Mouse (Mus musculus) CH12.LX (cell line): Measurements from ENCODE around the gene Tsnax. TPM values are rescaled to one million over a fixed set of nuclear protein-coding genes. Genes with fewer than 3 reads are reported as not detected.

Source experiments
- DNase-seq: peaks from one replicate; pipeline ENCODE4 v3.0.0-alpha.2; 2013; ENCODE audit errors: extremely low read depth
- H3K27ac ChIP-seq: 2 replicates; pipeline ENCODE4 v1.5.1; 2012; ENCODE audit warnings: low read depth, mild to moderate bottlenecking, control low read depth, moderate library complexity; ENCODE audit not compliant: insufficient read depth
- H3K27me3 ChIP-seq: replicated peaks from 2 replicates; pipeline ENCODE3; 2012; ENCODE audit warnings: inconsistent platforms
- H3K36me3 ChIP-seq, 2 experiments: replicated peaks in 1 of 2; 2 replicates each; pipeline versions ENCODE3 to v1.6.1; 2012; ENCODE audit warnings: inconsistent platforms in 1 of 2, low read length in 1 of 2, mild to moderate bottlenecking in 1 of 2, mixed read lengths in 1 of 2, moderate library complexity in 1 of 2; ENCODE audit not compliant: control insufficient read depth in 1 of 2, insufficient read depth in 1 of 2
- H3K4me1 ChIP-seq, 2 experiments: 2 replicates each; pipeline ENCODE4 v1.6.1; 2012; ENCODE audit warnings: inconsistent platforms in 1 of 2, moderate library complexity in 1 of 2; ENCODE audit not compliant: insufficient read depth in 2 of 2, control insufficient read depth in 1 of 2
- H3K4me2 ChIP-seq: 2 replicates; pipeline ENCODE4 v1.6.1; 2012; ENCODE audit warnings: low read depth, mild to moderate bottlenecking, control low read depth; ENCODE audit not compliant: poor library complexity, insufficient read depth, severe bottlenecking
- H3K4me3 ChIP-seq, 3 experiments: fragments of 150-350 bp in 1 of 3; sonication (generic) in 1 of 3; replicated peaks in 1 of 3; 2 replicates each; pipeline versions ENCODE3 to v1.5.1; 2011 to 2012; ENCODE audit warnings: low read depth in 2 of 3, low read length in 2 of 3, mild to moderate bottlenecking in 2 of 3, moderate library complexity in 2 of 3, control low read depth in 1 of 3, improper control_type of control experiment in 1 of 3, inconsistent platforms in 1 of 3, mixed read lengths in 1 of 3; ENCODE audit not compliant: poor library complexity in 1 of 3
- H3K79me2 ChIP-seq: replicated peaks from 2 replicates; pipeline ENCODE4 v1.6.1; 2012; ENCODE audit warnings: mild to moderate bottlenecking, moderate library complexity; ENCODE audit not compliant: control insufficient read depth, poor library complexity, insufficient read depth, severe bottlenecking; ENCODE audit errors: extremely low read depth
- H3K9ac ChIP-seq: 2 replicates; pipeline ENCODE4 v1.6.1; 2012; ENCODE audit warnings: low read depth, mild to moderate bottlenecking, control low read depth, moderate library complexity; ENCODE audit not compliant: insufficient read depth
- H3K9me3 ChIP-seq: replicated peaks from 2 replicates; pipeline ENCODE3; 2012; ENCODE audit warnings: low read length, inconsistent platforms, mixed read lengths
- CHD1 ChIP-seq: IDR thresholded peaks from 2 replicates; pipeline ENCODE4 v1.6.1; 2012; ENCODE audit warnings: low read depth, low read length, improper control_type of control experiment, inconsistent platforms
- CHD2 ChIP-seq: IDR thresholded peaks from 2 replicates; pipeline ENCODE4 v1.6.1; 2011; ENCODE audit warnings: low read length, improper control_type of control experiment
- ETS1 ChIP-seq: conservative IDR thresholded peaks from 2 replicates; pipeline ENCODE4 v1.6.1; 2012; ENCODE audit warnings: low read depth, mild to moderate bottlenecking, inconsistent platforms, low read length, improper control_type of control experiment, moderate library complexity
- GABPA ChIP-seq: IDR thresholded peaks from 2 replicates; pipeline ENCODE4 v1.6.1; 2012; ENCODE audit warnings: low read depth, low read length, improper control_type of control experiment, inconsistent platforms; ENCODE audit not compliant: insufficient replicate concordance
- IRF4 ChIP-seq: IDR thresholded peaks from 2 replicates; pipeline ENCODE4 v1.6.1; 2014; ENCODE audit warnings: low read depth, mild to moderate bottlenecking, inconsistent platforms, low read length, improper control_type of control experiment
- JUN ChIP-seq: IDR thresholded peaks from 2 replicates; pipeline ENCODE4 v1.6.1; 2011; ENCODE audit warnings: low read depth, mild to moderate bottlenecking, low read length, improper control_type of control experiment, moderate library complexity; ENCODE audit not compliant: insufficient read depth
- KAT2A ChIP-seq: IDR thresholded peaks from 2 replicates; pipeline ENCODE4 v1.6.1; 2012; ENCODE audit warnings: low read length, improper control_type of control experiment, inconsistent platforms; ENCODE audit not compliant: insufficient replicate concordance
- MAFK ChIP-seq: IDR thresholded peaks from 2 replicates; pipeline ENCODE4 v1.6.1; 2011; ENCODE audit warnings: low read length, improper control_type of control experiment; ENCODE audit not compliant: insufficient replicate concordance
- MAZ ChIP-seq: IDR thresholded peaks from 2 replicates; pipeline ENCODE4 v1.6.1; 2012; ENCODE audit warnings: low read depth, mild to moderate bottlenecking, inconsistent platforms, low read length, improper control_type of control experiment, moderate library complexity
- MXI1 ChIP-seq: IDR thresholded peaks from 2 replicates; pipeline ENCODE4 v1.6.1; 2011; ENCODE audit warnings: mild to moderate bottlenecking, low read depth, low read length, improper control_type of control experiment
- NELFE ChIP-seq: IDR thresholded peaks from 2 replicates; pipeline ENCODE4 v1.6.1; 2011; ENCODE audit warnings: low read depth, low read length, improper control_type of control experiment
- PAX5 ChIP-seq: IDR thresholded peaks from 2 replicates; pipeline ENCODE4 v1.6.1; 2012; ENCODE audit warnings: low read length, inconsistent platforms, mixed read lengths
- RAD21 ChIP-seq: IDR thresholded peaks from 2 replicates; pipeline ENCODE4 v1.6.1; 2011; ENCODE audit warnings: low read depth, mild to moderate bottlenecking, low read length, improper control_type of control experiment, moderate library complexity
- RCOR1 ChIP-seq: conservative IDR thresholded peaks from 2 replicates; pipeline ENCODE4 v1.6.1; 2012; ENCODE audit warnings: low read depth, mild to moderate bottlenecking, inconsistent platforms, low read length, improper control_type of control experiment
- SIN3A ChIP-seq: IDR thresholded peaks from 2 replicates; pipeline ENCODE4 v1.6.1; 2012; ENCODE audit warnings: low read length, improper control_type of control experiment, inconsistent platforms
- ZKSCAN1 ChIP-seq: IDR thresholded peaks from 2 replicates; pipeline ENCODE4 v1.6.1; 2012; ENCODE audit warnings: low read depth, inconsistent platforms, low read length, improper control_type of control experiment, borderline replicate concordance
- ZNF384 ChIP-seq: IDR thresholded peaks from 2 replicates; pipeline ENCODE4 v1.6.1; 2012; ENCODE audit warnings: low read depth, low read length, improper control_type of control experiment, inconsistent platforms
- dilution Hi-C: fragments of 300-500 bp; cut with MboI; formaldehyde crosslinking; loops from 2 replicates; pipeline ENCODE4 v1.14.3; 2020; ENCODE audit warnings: low sequenced_read_pairs; ENCODE audit not compliant: extremely low pct_unique_long_range_greater_than_20kb, extremely low pct_ligation_motif_present
- in situ Hi-C: fragments of 300-500 bp; cut with MboI; formaldehyde crosslinking; loops from 3 replicates; pipeline ENCODE4 v1.14.3; 2019; ENCODE audit warnings: low sequenced_read_pairs, low pct_ligation_motif_present, low pct_unique_long_range_greater_than_20kb, mixed read lengths
- polyA plus RNA-seq: library from polyadenylated mRNA; unstranded; fragments of >175 nt; gene quantifications from 2 replicates; pipeline ENCODE4 v1.2.1, GENCODE M21; 2012; ENCODE audit warnings: low read depth; ENCODE audit not compliant: insufficient read length
- total RNA-seq, 2 experiments: library from RNA; depleted of rRNA; stranded (reverse); fragments of 300-350 nt in 1 of 2; fragments of >200 nt in 1 of 2; gene quantifications; 2 replicates each; pipeline ENCODE4 v1.2.3; 2012 to 2014

The Tsnax gene
- total and polyA plus RNA-seq, 3 experiments: 48.0 to 75.0 (median 62.9) TPM

- no peak for DNase-seq
- dilution Hi-C loops (no loop called here), in situ Hi-C loops (no loop called here)
- TF ChIP-seq RCOR1: no peak
- no peak overlapping the region for H3K4me2 ChIP-seq
- H3K9me3 ChIP-seq: peaks cover 2% of the 10 kb centered on the region
- no peak overlapping the region for H3K4me3 ChIP-seq
- no peaks in the 10 kb centered on the region for H3K4me1 ChIP-seq
- H3K79me2 ChIP-seq: no peaks in the 10 kb centered on the region
- no peaks in the 10 kb centered on the region for H3K27me3 ChIP-seq
- H3K36me3 ChIP-seq: peaks cover 60 to 62% of the 10 kb centered on the region in 2 experiments
- H3K9ac ChIP-seq: no peak overlapping the region
- no peak overlapping the region for H3K27ac ChIP-seq
Measured at GRCm38 (mm10) chr8:125024085-125024484, 11.3 kb downstream of the Tsnax start.

GRCm38 (mm10) chr8:125027211-125027610 lies 14.4 kb downstream of the Tsnax start:
- TF ChIP-seq JUN (no peak), MAZ (no peak), ZKSCAN1 (no peak), PAX5 (no peak), ETS1 (no peak), MXI1 (no peak), CHD1 (no peak), SIN3A (no peak), IRF4 (no peak), RAD21 (no peak), NELFE (no peak), GABPA (no peak), MAFK (no peak), CHD2 (no peak), ZNF384 (no peak), KAT2A (no peak)
- Histone ChIP-seq H3K4me1 (no peaks in the 10 kb centered on the region), H3K27me3 (no peaks in the 10 kb centered on the region), H3K9ac (no peak overlapping the region), H3K9me3 (no peaks in the 10 kb centered on the region), H3K27ac (no peak overlapping the region), H3K4me2 (no peak overlapping the region), H3K4me3 (no peak overlapping the region), H3K79me2 (no peaks in the 10 kb centered on the region), H3K36me3 (peaks cover 72 to 83% of the 10 kb centered on the region in 2 experiments)
- in situ Hi-C loops: no loop called here
- dilution Hi-C loops: no loop called here
- DNase-seq: no peak
